Mouse (Mus musculus): ENCODE measurements at regions not wholly inside any gene's neighbourhood (a gene's known extent, or its start where the extent isn't known, plus 50 kb on each side); places are given as distances from the start of the nearest gene placed in this dataset.

- WGBS, result 79% methylated on average over 2 of the region's 2 CpGs
- Histone ChIP-seq H3K4me2 (ENCODE audit: low read length) (no peak overlapping the region), H3K27ac (replicated peaks; ENCODE audit: low read depth, low read length) (no peak overlapping the region), H3K4me1 (ENCODE audit: control insufficient read depth, insufficient read depth, low read length) (no peaks in the 10 kb centered on the region), H3K9me3 (ENCODE audit: control insufficient read depth, low read length) (no peaks in the 10 kb centered on the region), H3K36me3 (ENCODE audit: control insufficient read depth, insufficient read depth, low read length) (no peaks in the 10 kb centered on the region), H3K4me3 (replicated peaks; ENCODE audit: low read depth, low read length) (no peak overlapping the region), H3K27me3 (ENCODE audit: control insufficient read depth, insufficient read depth, low read length) (no peaks in the 10 kb centered on the region), H3K9ac (replicated peaks; ENCODE audit: low read length) (no peak overlapping the region)
- ATAC-seq (ENCODE audit: low FRiP score, low TSS enrichment) (no peak), DNase-seq (no peak)
These were observed 222.0 kb downstream of the Zic3 start for GRCm38 (mm10) chrX:58244544-58244943.

- H3K27me3 ChIP-seq (ENCODE audit: control insufficient read depth, insufficient read depth, low read length), result no peaks in the 10 kb centered on the region
- H3K36me3 ChIP-seq (ENCODE audit: control insufficient read depth, insufficient read depth, low read length), result no peaks in the 10 kb centered on the region
- H3K4me2 ChIP-seq (ENCODE audit: low read length), result no peak overlapping the region
- no peaks in the 10 kb centered on the region for H3K9me3 ChIP-seq (ENCODE audit: control insufficient read depth, low read length)
- no peak overlapping the region for H3K9ac ChIP-seq (replicated peaks; ENCODE audit: low read length)
- DNase-seq (no peak), ATAC-seq (ENCODE audit: low FRiP score, low TSS enrichment) (no peak)
- H3K4me1 ChIP-seq (ENCODE audit: control insufficient read depth, insufficient read depth, low read length), result no peaks in the 10 kb centered on the region
- no peak overlapping the region for H3K27ac ChIP-seq (replicated peaks; ENCODE audit: low read depth, low read length)
- no peak overlapping the region for H3K4me3 ChIP-seq (replicated peaks; ENCODE audit: low read depth, low read length)
- WGBS, result 35% methylated on average over 8 of the region's 8 CpGs
These were observed 233.5 kb downstream of the Zic3 start for GRCm38 (mm10) chrX:58256043-58256442.

- Histone ChIP-seq H3K4me3 (replicated peaks; ENCODE audit: low read depth, low read length) (no peak overlapping the region), H3K9ac (replicated peaks; ENCODE audit: low read length) (no peak overlapping the region), H3K4me1 (ENCODE audit: control insufficient read depth, insufficient read depth, low read length) (no peaks in the 10 kb centered on the region), H3K27me3 (ENCODE audit: control insufficient read depth, insufficient read depth, low read length) (no peaks in the 10 kb centered on the region), H3K4me2 (ENCODE audit: low read length) (no peak overlapping the region), H3K9me3 (ENCODE audit: control insufficient read depth, low read length) (no peaks in the 10 kb centered on the region), H3K27ac (replicated peaks; ENCODE audit: low read depth, low read length) (no peak overlapping the region), H3K36me3 (ENCODE audit: control insufficient read depth, insufficient read depth, low read length) (no peaks in the 10 kb centered on the region)
- ATAC-seq (ENCODE audit: low FRiP score, low TSS enrichment), result no peak
- WGBS, result 85% methylated on average over 2 of the region's 2 CpGs
- DNase-seq, result no peak
These were observed 260.4 kb downstream of the Zic3 start for GRCm38 (mm10) chrX:58282903-58283302.

- Histone ChIP-seq H3K36me3 (ENCODE audit: control insufficient read depth, insufficient read depth, low read length) (no peaks in the 10 kb centered on the region), H3K27ac (replicated peaks; ENCODE audit: low read depth, low read length) (no peak overlapping the region), H3K4me2 (ENCODE audit: low read length) (no peak overlapping the region), H3K4me3 (replicated peaks; ENCODE audit: low read depth, low read length) (no peak overlapping the region), H3K9ac (replicated peaks; ENCODE audit: low read length) (no peak overlapping the region), H3K9me3 (ENCODE audit: control insufficient read depth, low read length) (no peaks in the 10 kb centered on the region), H3K27me3 (ENCODE audit: control insufficient read depth, insufficient read depth, low read length) (no peaks in the 10 kb centered on the region), H3K4me1 (ENCODE audit: control insufficient read depth, insufficient read depth, low read length) (no peaks in the 10 kb centered on the region)
- ATAC-seq (ENCODE audit: low FRiP score, low TSS enrichment) (no peak), DNase-seq (no peak)
These were observed 300.3 kb downstream of the Zic3 start for GRCm38 (mm10) chrX:58322832-58323231.

GRCm38 (mm10) chrX:58351606-58352005 lies 329.1 kb downstream of the Zic3 start:
- Histone ChIP-seq H3K4me2 (ENCODE audit: low read length) (no peak overlapping the region), H3K9ac (replicated peaks; ENCODE audit: low read length) (no peak overlapping the region), H3K36me3 (ENCODE audit: control insufficient read depth, insufficient read depth, low read length) (no peaks in the 10 kb centered on the region), H3K4me3 (replicated peaks; ENCODE audit: low read depth, low read length) (no peak overlapping the region), H3K9me3 (ENCODE audit: control insufficient read depth, low read length) (no peaks in the 10 kb centered on the region), H3K4me1 (ENCODE audit: control insufficient read depth, insufficient read depth, low read length) (no peaks in the 10 kb centered on the region), H3K27ac (replicated peaks; ENCODE audit: low read depth, low read length) (no peak overlapping the region), H3K27me3 (ENCODE audit: control insufficient read depth, insufficient read depth, low read length) (no peaks in the 10 kb centered on the region)
- no peak for ATAC-seq (ENCODE audit: low FRiP score, low TSS enrichment)
- no peak for DNase-seq
- WGBS, result 93% methylated on average over 5 of the region's 5 CpGs

- peak; percentile 73 for DNase-seq
- 68% methylated on average over 3 of the region's 3 CpGs for WGBS
These were observed 355.4 kb downstream of the Zic3 start for GRCm38 (mm10) chrX:58377926-58378325.

More at GRCm38 (mm10) chrX:58377926-58378325, 355.4 kb downstream of the Zic3 start:
- Histone ChIP-seq H3K4me2 (ENCODE audit: low read length) (no peak overlapping the region), H3K9ac (replicated peaks; ENCODE audit: low read length) (no peak overlapping the region), H3K4me3 (replicated peaks; ENCODE audit: low read depth, low read length) (no peak overlapping the region), H3K36me3 (ENCODE audit: control insufficient read depth, insufficient read depth, low read length) (no peaks in the 10 kb centered on the region), H3K27ac (replicated peaks; ENCODE audit: low read depth, low read length) (no peak overlapping the region), H3K4me1 (ENCODE audit: control insufficient read depth, insufficient read depth, low read length) (no peaks in the 10 kb centered on the region), H3K9me3 (ENCODE audit: control insufficient read depth, low read length) (no peaks in the 10 kb centered on the region), H3K27me3 (ENCODE audit: control insufficient read depth, insufficient read depth, low read length) (no peaks in the 10 kb centered on the region)
- no peak for ATAC-seq (ENCODE audit: low FRiP score, low TSS enrichment)

Measured in midbrain, embryonic 14.5 days (tissue).